Mouse (Mus musculus): ENCODE measurements around the gene Hectd1. TPM values are rescaled to one million over a fixed set of nuclear protein-coding genes. Genes with fewer than 3 reads are reported as not detected.
A peak's percentile ranks its signal among the peaks of the same experiment; 100 is the strongest.

Hectd1 gene
- polyA plus RNA-seq, 1 experiment = 34.3 TPM

GRCm38 (mm10) chr12:51710154-51710553, 119.2 kb downstream of the Hectd1 start:
- no peak overlapping the region for H3K27ac ChIP-seq (ENCODE audit: insufficient read depth, low read depth, low read length)
- H3K4me3 ChIP-seq (ENCODE audit: insufficient read depth, low read length) = no peak overlapping the region
- TF ChIP-seq CTCF (IDR thresholded peaks at IDR 0.05; ENCODE audit: low read depth, low read length) (no peak), POLR2A (IDR thresholded peaks at IDR 0.05; ENCODE audit: borderline replicate concordance, low read depth, low read length) (no peak)
- H3K4me1 ChIP-seq (ENCODE audit: control insufficient read depth, insufficient read depth, low read length) = peaks cover 21% of the 10 kb centered on the region

- Histone ChIP-seq H3K4me1 (ENCODE audit: control insufficient read depth, insufficient read depth, low read length) (peaks cover 25% of the 10 kb centered on the region), H3K27ac (ENCODE audit: insufficient read depth, low read depth, low read length) (no peak overlapping the region), H3K4me3 (ENCODE audit: insufficient read depth, low read length) (no peak overlapping the region)
- TF ChIP-seq CTCF (IDR thresholded peaks at IDR 0.05; ENCODE audit: low read depth, low read length) = no peak
- no peak for TF ChIP-seq POLR2A (IDR thresholded peaks at IDR 0.05; ENCODE audit: borderline replicate concordance, low read depth, low read length)
Measured at GRCm38 (mm10) chr12:51709741-51710140, 119.6 kb downstream of the Hectd1 start.

- peaks cover 31% of the 10 kb centered on the region for H3K4me1 ChIP-seq (ENCODE audit: control insufficient read depth, insufficient read depth, low read length)
- no peak overlapping the region for H3K4me3 ChIP-seq (ENCODE audit: insufficient read depth, low read length)
- TF ChIP-seq POLR2A (IDR thresholded peaks at IDR 0.05; ENCODE audit: borderline replicate concordance, low read depth, low read length) (no peak), CTCF (IDR thresholded peaks at IDR 0.05; ENCODE audit: low read depth, low read length) (no peak)
- no peak overlapping the region for H3K27ac ChIP-seq (ENCODE audit: insufficient read depth, low read depth, low read length)
Measured at GRCm38 (mm10) chr12:51708941-51709686, 120.2 kb downstream of the Hectd1 start.

GRCm38 (mm10) chr12:51706673-51707235, 122.6 kb downstream of the Hectd1 start:
- Histone ChIP-seq H3K4me1 (ENCODE audit: control insufficient read depth, insufficient read depth, low read length) (peaks cover 33% of the 10 kb centered on the region), H3K4me3 (ENCODE audit: insufficient read depth, low read length) (no peak overlapping the region), H3K27ac (ENCODE audit: insufficient read depth, low read depth, low read length) (peak overlapping the region; percentile 40)
- TF ChIP-seq CTCF (IDR thresholded peaks at IDR 0.05; ENCODE audit: low read depth, low read length) (no peak), POLR2A (IDR thresholded peaks at IDR 0.05; ENCODE audit: borderline replicate concordance, low read depth, low read length) (no peak)

- TF ChIP-seq POLR2A (IDR thresholded peaks at IDR 0.05; ENCODE audit: borderline replicate concordance, low read depth, low read length) (no peak), CTCF (IDR thresholded peaks at IDR 0.05; ENCODE audit: low read depth, low read length) (no peak)
- H3K4me3 ChIP-seq (ENCODE audit: insufficient read depth, low read length) = no peak overlapping the region
- peaks cover 33% of the 10 kb centered on the region for H3K4me1 ChIP-seq (ENCODE audit: control insufficient read depth, insufficient read depth, low read length)
- no peak overlapping the region for H3K27ac ChIP-seq (ENCODE audit: insufficient read depth, low read depth, low read length)
Measured at GRCm38 (mm10) chr12:51705778-51706177, 123.6 kb downstream of the Hectd1 start.

- TF ChIP-seq POLR2A (IDR thresholded peaks at IDR 0.05; ENCODE audit: borderline replicate concordance, low read depth, low read length) = no peak
- no peak for TF ChIP-seq CTCF (IDR thresholded peaks at IDR 0.05; ENCODE audit: low read depth, low read length)
- Histone ChIP-seq H3K4me3 (ENCODE audit: insufficient read depth, low read length) (no peak overlapping the region), H3K27ac (ENCODE audit: insufficient read depth, low read depth, low read length) (no peak overlapping the region), H3K4me1 (ENCODE audit: control insufficient read depth, insufficient read depth, low read length) (peaks cover 33% of the 10 kb centered on the region)
Measured at GRCm38 (mm10) chr12:51704572-51704971, 124.8 kb downstream of the Hectd1 start.

GRCm38 (mm10) chr12:51703859-51704258, 125.5 kb downstream of the Hectd1 start:
- TF ChIP-seq POLR2A (IDR thresholded peaks at IDR 0.05; ENCODE audit: borderline replicate concordance, low read depth, low read length) (no peak), CTCF (IDR thresholded peaks at IDR 0.05; ENCODE audit: low read depth, low read length) (no peak)
- peak overlapping the region; percentile 40 for H3K27ac ChIP-seq (ENCODE audit: insufficient read depth, low read depth, low read length)
- H3K4me3 ChIP-seq (ENCODE audit: insufficient read depth, low read length) = no peak overlapping the region
- peaks cover 32% of the 10 kb centered on the region for H3K4me1 ChIP-seq (ENCODE audit: control insufficient read depth, insufficient read depth, low read length)

GRCm38 (mm10) chr12:51701723-51702122, 127.6 kb downstream of the Hectd1 start:
- peaks cover 24% of the 10 kb centered on the region for H3K4me1 ChIP-seq (ENCODE audit: control insufficient read depth, insufficient read depth, low read length)
- H3K27ac ChIP-seq (ENCODE audit: insufficient read depth, low read depth, low read length) = no peak overlapping the region
- H3K4me3 ChIP-seq (ENCODE audit: insufficient read depth, low read length) = no peak overlapping the region
- no peak for TF ChIP-seq POLR2A (IDR thresholded peaks at IDR 0.05; ENCODE audit: borderline replicate concordance, low read depth, low read length)
- no peak for TF ChIP-seq CTCF (IDR thresholded peaks at IDR 0.05; ENCODE audit: low read depth, low read length)

GRCm38 (mm10) chr12:51699623-51700393, 129.5 kb downstream of the Hectd1 start:
- Histone ChIP-seq H3K4me1 (ENCODE audit: control insufficient read depth, insufficient read depth, low read length) (peaks cover 16% of the 10 kb centered on the region), H3K27ac (ENCODE audit: insufficient read depth, low read depth, low read length) (no peak overlapping the region), H3K4me3 (ENCODE audit: insufficient read depth, low read length) (no peak overlapping the region)
- TF ChIP-seq POLR2A (IDR thresholded peaks at IDR 0.05; ENCODE audit: borderline replicate concordance, low read depth, low read length) (no peak), CTCF (IDR thresholded peaks at IDR 0.05; ENCODE audit: low read depth, low read length) (no peak)

GRCm38 (mm10) chr12:51696157-51696556, 133.2 kb downstream of the Hectd1 start:
- H3K27ac ChIP-seq (ENCODE audit: insufficient read depth, low read depth, low read length) = no peak overlapping the region
- H3K4me3 ChIP-seq (ENCODE audit: insufficient read depth, low read length) = no peak overlapping the region
- peaks cover 15% of the 10 kb centered on the region for H3K4me1 ChIP-seq (ENCODE audit: control insufficient read depth, insufficient read depth, low read length)
- no peak for TF ChIP-seq POLR2A (IDR thresholded peaks at IDR 0.05; ENCODE audit: borderline replicate concordance, low read depth, low read length)
- no peak for TF ChIP-seq CTCF (IDR thresholded peaks at IDR 0.05; ENCODE audit: low read depth, low read length)
